Mouse (Mus musculus) urinary bladder, postnatal 25 days (tissue): ENCODE data around the gene Enc1.

ENCODE experiments used
- DNase-seq: peaks from one replicate; pipeline ENCODE4 v3.0.0; 2022; ENCODE audit warnings: low spot score

Enc1 gene

GRCm38 (mm10) chr13:97227795-97228194, 13.1 kb upstream of the Enc1 start:
- no peak for DNase-seq

GRCm38 (mm10) chr13:97230101-97230500, 10.8 kb upstream of the Enc1 start:
- no peak for DNase-seq

- DNase-seq, result no peak
Observed at GRCm38 (mm10) chr13:97233092-97233491, 7.8 kb upstream of the Enc1 start.

- peak; percentile 79 for DNase-seq
Observed at GRCm38 (mm10) chr13:97234785-97235417, 6.0 kb upstream of the Enc1 start.

- no peak for DNase-seq
Observed at GRCm38 (mm10) chr13:97235911-97236310, 5.0 kb upstream of the Enc1 start.

- no peak for DNase-seq
Observed at GRCm38 (mm10) chr13:97237700-97238099, 3.2 kb upstream of the Enc1 start.

GRCm38 (mm10) chr13:97238181-97238981, 2.5 kb upstream of the Enc1 start:
- no peak for DNase-seq

GRCm38 (mm10) chr13:97239343-97240180, 1.3 kb upstream of the Enc1 start:
- no peak for DNase-seq

GRCm38 (mm10) chr13:97240279-97240964, 483 bp upstream of the Enc1 start:
- DNase-seq, result peak; percentile 65

GRCm38 (mm10) chr13:97241787-97242280, 929 bp downstream of the Enc1 start:
- DNase-seq, result no peak

- no peak for DNase-seq
Observed at GRCm38 (mm10) chr13:97242716-97243115, 1.8 kb downstream of the Enc1 start.

GRCm38 (mm10) chr13:97243962-97244711, 3.2 kb downstream of the Enc1 start:
- DNase-seq, result no peak

GRCm38 (mm10) chr13:97244712-97245105, 3.8 kb downstream of the Enc1 start:
- DNase-seq, result no peak

GRCm38 (mm10) chr13:97245157-97245556, 4.3 kb downstream of the Enc1 start:
- DNase-seq, result no peak

- no peak for DNase-seq
Observed at GRCm38 (mm10) chr13:97246217-97246616, 5.3 kb downstream of the Enc1 start.

- no peak for DNase-seq
Observed at GRCm38 (mm10) chr13:97247754-97248153, 6.8 kb downstream of the Enc1 start.

GRCm38 (mm10) chr13:97249051-97249461, 8.2 kb downstream of the Enc1 start:
- DNase-seq, result no peak

GRCm38 (mm10) chr13:97249507-97250078, 8.7 kb downstream of the Enc1 start:
- DNase-seq, result no peak

- no peak for DNase-seq
Observed at GRCm38 (mm10) chr13:97250148-97250547, 9.2 kb downstream of the Enc1 start.

GRCm38 (mm10) chr13:97250551-97251380, 9.9 kb downstream of the Enc1 start:
- no peak for DNase-seq
